Mouse (Mus musculus): Measurements from ENCODE around the gene Kcnd3. TPM values are rescaled to one million over a fixed set of nuclear protein-coding genes. Genes with fewer than 3 reads are reported as not detected.

The Kcnd3 gene
- 2.7 and 3.1 TPM in 2 replicates for polyA plus RNA-seq (2015; fragmentation: Nextera tagmentation; extraction: Ambion mirVana)

- peak; percentile 72 for ATAC-seq
- peak within 1 kb of the TSS; percentile 100 for H3K4me2 ChIP-seq (ENCODE audit: low read depth, low read length)
- WGBS, result under 1% methylated on average over 65 of the region's 98 CpGs
Observed at GRCm38 (mm10) chr3:105451627-105452555, at the start of gene Kcnd3. Gene Kcnd3 (plus strand): TSS chr3:105452330.

GRCm38 (mm10) chr3:105402676-105403075, 49.5 kb upstream of the Kcnd3 start:
- no peak overlapping the region for H3K9ac ChIP-seq (ENCODE audit: low read depth, low read length)
- WGBS, result 56% methylated on average over 5 of the region's 5 CpGs
- H3K4me2 ChIP-seq (ENCODE audit: low read depth, low read length), result no peak overlapping the region
- H3K27ac ChIP-seq (ENCODE audit: low read length), result no peak overlapping the region
- no peaks in the 10 kb centered on the region for H3K9me3 ChIP-seq (ENCODE audit: control insufficient read depth, low read length)
- no peak for ATAC-seq
- H3K4me1 ChIP-seq (ENCODE audit: control insufficient read depth, insufficient read depth, low read length), result no peaks in the 10 kb centered on the region
- no peaks in the 10 kb centered on the region for H3K27me3 ChIP-seq (replicated peaks; ENCODE audit: control insufficient read depth, insufficient read depth, low read length)
- H3K36me3 ChIP-seq (ENCODE audit: control insufficient read depth, insufficient read depth, low read length), result no peaks in the 10 kb centered on the region
- no peak overlapping the region for H3K4me3 ChIP-seq (ENCODE audit: low read length)

More at GRCm38 (mm10) chr3:105451627-105452555, at the start of gene Kcnd3:
- peak within 1 kb of the TSS; percentile 71 for H3K9ac ChIP-seq (ENCODE audit: low read depth, low read length)
- no peaks in the 10 kb centered on the region for H3K9me3 ChIP-seq (ENCODE audit: control insufficient read depth, low read length)
- peak within 1 kb of the TSS; percentile 59 for H3K27ac ChIP-seq (ENCODE audit: low read length)
- peaks cover 19% of the 10 kb centered on the region for H3K4me1 ChIP-seq (ENCODE audit: control insufficient read depth, insufficient read depth, low read length)
- peak within 1 kb of the TSS; percentile 64 for H3K4me3 ChIP-seq (ENCODE audit: low read length)
- H3K36me3 ChIP-seq (ENCODE audit: control insufficient read depth, insufficient read depth, low read length), result no peaks in the 10 kb centered on the region
- peaks cover 43% of the 10 kb centered on the region for H3K27me3 ChIP-seq (replicated peaks; ENCODE audit: control insufficient read depth, insufficient read depth, low read length)

- peak overlapping the region; percentile 30; the same call in 1 of the 2 replicates for H3K27ac ChIP-seq (ENCODE audit: low read length)
- ATAC-seq, result peak; percentile 59; the same call in 1 of the 2 replicates
- WGBS, result 52% methylated on average over 5 of the region's 5 CpGs
Observed at GRCm38 (mm10) chr3:105403410-105404076, 48.6 kb upstream of the Kcnd3 start.

GRCm38 (mm10) chr3:105404077-105404446, 48.1 kb upstream of the Kcnd3 start:
- no peaks in the 10 kb centered on the region for H3K4me1 ChIP-seq (ENCODE audit: control insufficient read depth, insufficient read depth, low read length)
- H3K9ac ChIP-seq (ENCODE audit: low read depth, low read length), result no peak overlapping the region
- no peak overlapping the region for H3K4me2 ChIP-seq (ENCODE audit: low read depth, low read length)
- H3K36me3 ChIP-seq (ENCODE audit: control insufficient read depth, insufficient read depth, low read length), result no peaks in the 10 kb centered on the region
- H3K27me3 ChIP-seq (replicated peaks; ENCODE audit: control insufficient read depth, insufficient read depth, low read length), result no peaks in the 10 kb centered on the region
- WGBS, result 37% methylated on average over 4 of the region's 4 CpGs
- peak; percentile 66 for ATAC-seq
- H3K9me3 ChIP-seq (ENCODE audit: control insufficient read depth, low read length), result no peaks in the 10 kb centered on the region
- 0 out of 2 replicates have a peak overlapping the region, but pooled peaks have one; percentile 30 for H3K27ac ChIP-seq (ENCODE audit: low read length)
- no peak overlapping the region for H3K4me3 ChIP-seq (ENCODE audit: low read length)

More at GRCm38 (mm10) chr3:105403410-105404076, 48.6 kb upstream of the Kcnd3 start:
- Histone ChIP-seq H3K27me3 (replicated peaks; ENCODE audit: control insufficient read depth, insufficient read depth, low read length) (no peaks in the 10 kb centered on the region), H3K4me1 (ENCODE audit: control insufficient read depth, insufficient read depth, low read length) (no peaks in the 10 kb centered on the region), H3K9me3 (ENCODE audit: control insufficient read depth, low read length) (no peaks in the 10 kb centered on the region), H3K4me2 (ENCODE audit: low read depth, low read length) (no peak overlapping the region), H3K36me3 (ENCODE audit: control insufficient read depth, insufficient read depth, low read length) (no peaks in the 10 kb centered on the region), H3K4me3 (ENCODE audit: low read length) (no peak overlapping the region), H3K9ac (ENCODE audit: low read depth, low read length) (no peak overlapping the region)

- H3K4me2 ChIP-seq (ENCODE audit: low read depth, low read length), result no peak overlapping the region
- no peak overlapping the region for H3K4me3 ChIP-seq (ENCODE audit: low read length)
- WGBS, result 72% methylated on average over 7 of the region's 7 CpGs
- no peaks in the 10 kb centered on the region for H3K9me3 ChIP-seq (ENCODE audit: control insufficient read depth, low read length)
- H3K36me3 ChIP-seq (ENCODE audit: control insufficient read depth, insufficient read depth, low read length), result no peaks in the 10 kb centered on the region
- no peak overlapping the region for H3K9ac ChIP-seq (ENCODE audit: low read depth, low read length)
- no peaks in the 10 kb centered on the region for H3K27me3 ChIP-seq (replicated peaks; ENCODE audit: control insufficient read depth, insufficient read depth, low read length)
- no peaks in the 10 kb centered on the region for H3K4me1 ChIP-seq (ENCODE audit: control insufficient read depth, insufficient read depth, low read length)
- no peak for ATAC-seq
- peak overlapping the region; percentile 62 for H3K27ac ChIP-seq (ENCODE audit: low read length)
Observed at GRCm38 (mm10) chr3:105405516-105405915, 46.6 kb upstream of the Kcnd3 start.

GRCm38 (mm10) chr3:105406036-105406435, 46.1 kb upstream of the Kcnd3 start:
- H3K27me3 ChIP-seq (replicated peaks; ENCODE audit: control insufficient read depth, insufficient read depth, low read length), result no peaks in the 10 kb centered on the region
- no peaks in the 10 kb centered on the region for H3K4me1 ChIP-seq (ENCODE audit: control insufficient read depth, insufficient read depth, low read length)
- peak overlapping the region; percentile 62 for H3K27ac ChIP-seq (ENCODE audit: low read length)
- ATAC-seq, result peak; percentile 61; the same call in 1 of the 2 replicates
- no peaks in the 10 kb centered on the region for H3K9me3 ChIP-seq (ENCODE audit: control insufficient read depth, low read length)
- H3K9ac ChIP-seq (ENCODE audit: low read depth, low read length), result no peak overlapping the region; the same call in 1 of the 2 replicates
- no peak overlapping the region for H3K4me2 ChIP-seq (ENCODE audit: low read depth, low read length)
- H3K36me3 ChIP-seq (ENCODE audit: control insufficient read depth, insufficient read depth, low read length), result no peaks in the 10 kb centered on the region
- no peak overlapping the region for H3K4me3 ChIP-seq (ENCODE audit: low read length)
- WGBS, result 32% methylated on average over 7 of the region's 7 CpGs

- no peaks in the 10 kb centered on the region for H3K27me3 ChIP-seq (replicated peaks; ENCODE audit: control insufficient read depth, insufficient read depth, low read length)
- no peak overlapping the region for H3K9ac ChIP-seq (ENCODE audit: low read depth, low read length)
- no peaks in the 10 kb centered on the region for H3K4me1 ChIP-seq (ENCODE audit: control insufficient read depth, insufficient read depth, low read length)
- no peak overlapping the region for H3K27ac ChIP-seq (ENCODE audit: low read length)
- no peak overlapping the region for H3K4me2 ChIP-seq (ENCODE audit: low read depth, low read length)
- no peaks in the 10 kb centered on the region for H3K36me3 ChIP-seq (ENCODE audit: control insufficient read depth, insufficient read depth, low read length)
- 80% methylated on average over 3 of the region's 3 CpGs for WGBS
- no peak overlapping the region for H3K4me3 ChIP-seq (ENCODE audit: low read length)
- H3K9me3 ChIP-seq (ENCODE audit: control insufficient read depth, low read length), result no peaks in the 10 kb centered on the region
- no peak for ATAC-seq
Observed at GRCm38 (mm10) chr3:105408211-105408610, 43.9 kb upstream of the Kcnd3 start.

- H3K4me2 ChIP-seq (ENCODE audit: low read depth, low read length), result no peak overlapping the region
- no peak overlapping the region for H3K4me3 ChIP-seq (ENCODE audit: low read length)
- no peak overlapping the region for H3K27ac ChIP-seq (ENCODE audit: low read length)
- H3K4me1 ChIP-seq (ENCODE audit: control insufficient read depth, insufficient read depth, low read length), result no peaks in the 10 kb centered on the region
- WGBS, result 92% methylated on average over 5 of the region's 5 CpGs
- H3K9me3 ChIP-seq (ENCODE audit: control insufficient read depth, low read length), result no peaks in the 10 kb centered on the region
- no peaks in the 10 kb centered on the region for H3K36me3 ChIP-seq (ENCODE audit: control insufficient read depth, insufficient read depth, low read length)
- no peaks in the 10 kb centered on the region for H3K27me3 ChIP-seq (replicated peaks; ENCODE audit: control insufficient read depth, insufficient read depth, low read length)
- H3K9ac ChIP-seq (ENCODE audit: low read depth, low read length), result no peak overlapping the region
- no peak for ATAC-seq
Observed at GRCm38 (mm10) chr3:105410810-105411209, 41.3 kb upstream of the Kcnd3 start.

GRCm38 (mm10) chr3:105411776-105412175, 40.4 kb upstream of the Kcnd3 start:
- H3K27ac ChIP-seq (ENCODE audit: low read length), result no peak overlapping the region
- H3K4me2 ChIP-seq (ENCODE audit: low read depth, low read length), result no peak overlapping the region
- H3K4me1 ChIP-seq (ENCODE audit: control insufficient read depth, insufficient read depth, low read length), result no peaks in the 10 kb centered on the region
- H3K4me3 ChIP-seq (ENCODE audit: low read length), result no peak overlapping the region
- WGBS, result 76% methylated on average over 4 of the region's 4 CpGs
- H3K9ac ChIP-seq (ENCODE audit: low read depth, low read length), result no peak overlapping the region
- H3K36me3 ChIP-seq (ENCODE audit: control insufficient read depth, insufficient read depth, low read length), result no peaks in the 10 kb centered on the region
- no peak for ATAC-seq
- no peaks in the 10 kb centered on the region for H3K9me3 ChIP-seq (ENCODE audit: control insufficient read depth, low read length)
- H3K27me3 ChIP-seq (replicated peaks; ENCODE audit: control insufficient read depth, insufficient read depth, low read length), result no peaks in the 10 kb centered on the region
